Mouse (Mus musculus): Measurements from ENCODE around the gene B3gnt6.
A peak's percentile ranks its signal among the peaks of the same experiment; 100 is the strongest.
"Not testable (repeated sequence)": the region's sequence is repeated elsewhere in the genome, so short reads cannot be mapped to it uniquely, and the experiment has no call there.

B3gnt6 gene

GRCm38 (mm10) chr7:98199381-98199780, at the start of gene B3gnt6:
B3gnt6 (minus strand) TSS chr7:98199481.
- no peak for DNase-seq

- DNase-seq: no peak
Measured at GRCm38 (mm10) chr7:98236686-98237359, 37.5 kb upstream of the B3gnt6 start.

- DNase-seq: no peak
Measured at GRCm38 (mm10) chr7:98223796-98224195, 24.5 kb upstream of the B3gnt6 start.

- DNase-seq: no peak
Measured at GRCm38 (mm10) chr7:98216713-98217112, 17.4 kb upstream of the B3gnt6 start.

- DNase-seq: no peak
Measured at GRCm38 (mm10) chr7:98202946-98203345, 3.7 kb upstream of the B3gnt6 start.

- no peak for DNase-seq
Measured at GRCm38 (mm10) chr7:98201493-98202028, 2.3 kb upstream of the B3gnt6 start.

- DNase-seq: no peak
Measured at GRCm38 (mm10) chr7:98200396-98200795, 1.1 kb upstream of the B3gnt6 start.

- DNase-seq: no peak
Measured at GRCm38 (mm10) chr7:98195151-98195801, 4.0 kb downstream of the B3gnt6 start.

GRCm38 (mm10) chr7:98194026-98194792, 5.1 kb downstream of the B3gnt6 start:
- DNase-seq: peak; percentile 39 to 47

GRCm38 (mm10) chr7:98193515-98194025, 5.7 kb downstream of the B3gnt6 start:
- DNase-seq: peak; percentile 45 to 52

- DNase-seq: peak; percentile 21 to 27
Measured at GRCm38 (mm10) chr7:98191571-98192250, 7.6 kb downstream of the B3gnt6 start.

GRCm38 (mm10) chr7:98190578-98190977, 8.7 kb downstream of the B3gnt6 start:
- no peak for DNase-seq

- no peak for DNase-seq
Measured at GRCm38 (mm10) chr7:98189745-98190144, 9.5 kb downstream of the B3gnt6 start.

- no peak for DNase-seq
Measured at GRCm38 (mm10) chr7:98188680-98189079, 10.6 kb downstream of the B3gnt6 start.

GRCm38 (mm10) chr7:98188238-98188637, 11.0 kb downstream of the B3gnt6 start:
- DNase-seq: no peak

GRCm38 (mm10) chr7:98187332-98187731, 11.9 kb downstream of the B3gnt6 start:
- not testable (repeated sequence) for DNase-seq

GRCm38 (mm10) chr7:98186637-98187036, 12.6 kb downstream of the B3gnt6 start:
- DNase-seq: no peak

- DNase-seq: no peak
Measured at GRCm38 (mm10) chr7:98185326-98185725, 14.0 kb downstream of the B3gnt6 start.

- no peak for DNase-seq
Measured at GRCm38 (mm10) chr7:98178560-98179231, 20.6 kb downstream of the B3gnt6 start.

GRCm38 (mm10) chr7:98177929-98178559, 21.2 kb downstream of the B3gnt6 start, which contains the start of gene Capn5:
Capn5 (minus strand) TSS chr7:98178274.
- DNase-seq: peak; percentile 77 to 81

- no peak for DNase-seq
Measured at GRCm38 (mm10) chr7:98177566-98177928, 21.7 kb downstream of the B3gnt6 start.

Data from B cell, adult 2 months (primary cell).